Mouse (Mus musculus): ENCODE results near the gene Supt7l. TPM values are rescaled to one million over a fixed set of nuclear protein-coding genes. Genes with fewer than 3 reads are reported as not detected.

The Supt7l gene
- total and polyA plus RNA-seq, 3 experiments = 13.1 to 32.4 (median 30.0) TPM

GRCm38 (mm10) chr5:31485440-31485839 lies 42.2 kb downstream of the Supt7l start, which contains the start of gene 4930548H24Rik:
4930548H24Rik (plus strand) TSS chr5:31485740.
- ATAC-seq (ENCODE audit: extremely low read depth, insufficient number of reproducible peaks, low FRiP score, poor library complexity, severe bottlenecking) = no peak
- TF ChIP-seq POLR2AphosphoS5 (IDR thresholded peaks at IDR 0.05; ENCODE audit: insufficient replicate concordance, low read depth, low read length) (no peak), GATA1 (IDR thresholded peaks at IDR 0.05; ENCODE audit: borderline replicate concordance, low read length) (no peak), TAL1 (conservative IDR thresholded peaks at IDR 0.05; ENCODE audit: low read depth, low read length) (no peak), CTCF (IDR thresholded peaks at IDR 0.05; ENCODE audit: low read depth, low read length) (no peak)
- Histone ChIP-seq H3K9me3 (replicated peaks) (no peaks in the 10 kb centered on the region), H3K4me1 (ENCODE audit: insufficient read depth, low read depth, low read length) (no peaks in the 10 kb centered on the region), H3K27me3 (ENCODE audit: insufficient read depth, low read length) (peaks cover 5% of the 10 kb centered on the region; the same call in 1 of the 2 replicates), H3K36me3 (replicated peaks) (peaks cover 47% of the 10 kb centered on the region), H3K4me3 (ENCODE audit: low read depth, low read length) (no peak within 1 kb of the TSS)
- DNase-seq (ENCODE audit: low spot score) = no peak

GRCm38 (mm10) chr5:31480536-31480935 lies 47.1 kb downstream of the Supt7l start:
- H3K9me3 ChIP-seq (replicated peaks) = no peaks in the 10 kb centered on the region
- TF ChIP-seq POLR2AphosphoS5 (IDR thresholded peaks at IDR 0.05; ENCODE audit: insufficient replicate concordance, low read depth, low read length) = no peak
- no peak for TF ChIP-seq TAL1 (conservative IDR thresholded peaks at IDR 0.05; ENCODE audit: low read depth, low read length)
- no peak for TF ChIP-seq GATA2 (IDR thresholded peaks at IDR 0.05; ENCODE audit: borderline replicate concordance, low read depth, low read length)
- TF ChIP-seq GATA1 (IDR thresholded peaks at IDR 0.05; ENCODE audit: borderline replicate concordance, low read length) = no peak
- TF ChIP-seq CTCF (IDR thresholded peaks at IDR 0.05; ENCODE audit: low read depth, low read length) = no peak
- peaks cover 87% of the 10 kb centered on the region for H3K36me3 ChIP-seq (replicated peaks)
- H3K4me3 ChIP-seq (ENCODE audit: low read depth, low read length) = no peak overlapping the region
- no peaks in the 10 kb centered on the region for H3K4me1 ChIP-seq (ENCODE audit: insufficient read depth, low read depth, low read length)
- DNase-seq (ENCODE audit: low spot score) (no peak), ATAC-seq (ENCODE audit: extremely low read depth, insufficient number of reproducible peaks, low FRiP score, poor library complexity, severe bottlenecking) (no peak)
- H3K27me3 ChIP-seq (ENCODE audit: insufficient read depth, low read length) = no peaks in the 10 kb centered on the region

- Histone ChIP-seq H3K36me3 (replicated peaks) (peaks cover 92% of the 10 kb centered on the region), H3K9me3 (replicated peaks) (peaks cover 4% of the 10 kb centered on the region), H3K27me3 (ENCODE audit: insufficient read depth, low read length) (no peaks in the 10 kb centered on the region), H3K4me3 (ENCODE audit: low read depth, low read length) (no peak overlapping the region), H3K4me1 (ENCODE audit: insufficient read depth, low read depth, low read length) (no peaks in the 10 kb centered on the region)
- peak; percentile 35; the same call in 1 of the 2 replicates for TF ChIP-seq CTCF (IDR thresholded peaks at IDR 0.05; ENCODE audit: low read depth, low read length)
- no peak for TF ChIP-seq GATA2 (IDR thresholded peaks at IDR 0.05; ENCODE audit: borderline replicate concordance, low read depth, low read length)
- no peak for ATAC-seq (ENCODE audit: extremely low read depth, insufficient number of reproducible peaks, low FRiP score, poor library complexity, severe bottlenecking)
- DNase-seq (ENCODE audit: low spot score) = no peak
These were observed 57.3 kb downstream of the Supt7l start for GRCm38 (mm10) chr5:31470334-31470733.

- peaks cover 94% of the 10 kb centered on the region for H3K36me3 ChIP-seq (replicated peaks)
- no peak overlapping the region for H3K4me3 ChIP-seq (ENCODE audit: low read depth, low read length)
- no peak for ATAC-seq (ENCODE audit: extremely low read depth, insufficient number of reproducible peaks, low FRiP score, poor library complexity, severe bottlenecking)
- no peaks in the 10 kb centered on the region for H3K4me1 ChIP-seq (ENCODE audit: insufficient read depth, low read depth, low read length)
- TF ChIP-seq CTCF (IDR thresholded peaks at IDR 0.05; ENCODE audit: low read depth, low read length) (no peak), GATA2 (IDR thresholded peaks at IDR 0.05; ENCODE audit: borderline replicate concordance, low read depth, low read length) (no peak), GATA1 (IDR thresholded peaks at IDR 0.05; ENCODE audit: borderline replicate concordance, low read length) (no peak), TAL1 (conservative IDR thresholded peaks at IDR 0.05; ENCODE audit: low read depth, low read length) (no peak), POLR2AphosphoS5 (IDR thresholded peaks at IDR 0.05; ENCODE audit: insufficient replicate concordance, low read depth, low read length) (no peak)
- peaks cover 4% of the 10 kb centered on the region for H3K9me3 ChIP-seq (replicated peaks)
- no peak for DNase-seq (ENCODE audit: low spot score)
- no peaks in the 10 kb centered on the region for H3K27me3 ChIP-seq (ENCODE audit: insufficient read depth, low read length)
These were observed 57.9 kb downstream of the Supt7l start for GRCm38 (mm10) chr5:31469711-31470110.

- Histone ChIP-seq H3K27me3 (ENCODE audit: insufficient read depth, low read length) (no peaks in the 10 kb centered on the region), H3K4me3 (ENCODE audit: low read depth, low read length) (no peak overlapping the region), H3K36me3 (replicated peaks) (peaks cover 80% of the 10 kb centered on the region), H3K9me3 (replicated peaks) (peaks cover 4% of the 10 kb centered on the region), H3K4me1 (ENCODE audit: insufficient read depth, low read depth, low read length) (no peaks in the 10 kb centered on the region)
- TF ChIP-seq POLR2AphosphoS5 (IDR thresholded peaks at IDR 0.05; ENCODE audit: insufficient replicate concordance, low read depth, low read length) = no peak
- TF ChIP-seq GATA2 (IDR thresholded peaks at IDR 0.05; ENCODE audit: borderline replicate concordance, low read depth, low read length) = no peak
- no peak for TF ChIP-seq GATA1 (IDR thresholded peaks at IDR 0.05; ENCODE audit: borderline replicate concordance, low read length)
- no peak for TF ChIP-seq TAL1 (conservative IDR thresholded peaks at IDR 0.05; ENCODE audit: low read depth, low read length)
- no peak for TF ChIP-seq CTCF (IDR thresholded peaks at IDR 0.05; ENCODE audit: low read depth, low read length)
- ATAC-seq (ENCODE audit: extremely low read depth, insufficient number of reproducible peaks, low FRiP score, poor library complexity, severe bottlenecking) = no peak
- no peak for DNase-seq (ENCODE audit: low spot score)
These were observed 59.8 kb downstream of the Supt7l start for GRCm38 (mm10) chr5:31467798-31468197.

Other genes with a start within 250 kb of the Supt7l start
- 19.0 and 21.5 TPM in 2 replicates for gene Ift172, start 236.7 kb downstream of the Supt7l start, total RNA-seq (2014; fragmentation: Nextera tagmentation)
- 24.2 and 24.3 TPM in 2 replicates for gene Ift172, start 236.7 kb downstream of the Supt7l start, total RNA-seq (2017)
- 32.5 and 37.8 TPM in 2 replicates for gene Ift172, start 236.7 kb downstream of the Supt7l start, polyA plus RNA-seq (2012)
- not detected in 2 replicates for gene Fndc4, start 231.7 kb downstream of the Supt7l start, total RNA-seq (2014; fragmentation: Nextera tagmentation)
- gene Fndc4, start 231.7 kb downstream of the Supt7l start, total RNA-seq (2017) = 0.38 TPM in 1 of 2 replicates, not detected in the other
- gene Fndc4, start 231.7 kb downstream of the Supt7l start, polyA plus RNA-seq (2012) = not detected in 2 replicates
- 0.23 TPM in 1 of 2 replicates, not detected in the other for gene Gckr, start 230.4 kb downstream of the Supt7l start, total RNA-seq (2014; fragmentation: Nextera tagmentation)
- 0.05 and 0.23 TPM in 2 replicates for gene Gckr, start 230.4 kb downstream of the Supt7l start, total RNA-seq (2017)
- not detected in 2 replicates for gene Gckr, start 230.4 kb downstream of the Supt7l start, polyA plus RNA-seq (2012)
- 33.9 and 35.9 TPM in 2 replicates for gene Zfp512, start 75.4 kb downstream of the Supt7l start, total RNA-seq (2014; fragmentation: Nextera tagmentation)
- 40.8 and 58.4 TPM in 2 replicates for gene Zfp512, start 75.4 kb downstream of the Supt7l start, total RNA-seq (2017)
- 9.0 and 12.4 TPM in 2 replicates for gene Zfp512, start 75.4 kb downstream of the Supt7l start, polyA plus RNA-seq (2012)
- 0.34 TPM in 1 of 2 replicates, not detected in the other for gene 4930548H24Rik, start 42.1 kb downstream of the Supt7l start, total RNA-seq (2014; fragmentation: Nextera tagmentation)
- 0.29 and 0.55 TPM in 2 replicates for gene 4930548H24Rik, start 42.1 kb downstream of the Supt7l start, total RNA-seq (2017)
- gene 4930548H24Rik, start 42.1 kb downstream of the Supt7l start, polyA plus RNA-seq (2012) = not detected in 2 replicates
- 17.3 and 19.6 TPM in 2 replicates for gene Gpn1, start 33.1 kb downstream of the Supt7l start, total RNA-seq (2014; fragmentation: Nextera tagmentation)
- gene Gpn1, start 33.1 kb downstream of the Supt7l start, total RNA-seq (2017) = 33.2 and 34.2 TPM in 2 replicates
- 34.0 and 35.5 TPM in 2 replicates for gene Gpn1, start 33.1 kb downstream of the Supt7l start, polyA plus RNA-seq (2012)
- gene Slc4a1ap, start 812 bp downstream of the Supt7l start, total RNA-seq (2014; fragmentation: Nextera tagmentation) = 46.6 and 51.9 TPM in 2 replicates
- 41.3 and 54.4 TPM in 2 replicates for gene Slc4a1ap, start 812 bp downstream of the Supt7l start, total RNA-seq (2017)
- gene Slc4a1ap, start 812 bp downstream of the Supt7l start, polyA plus RNA-seq (2012) = 17.4 and 20.7 TPM in 2 replicates
- 66.0 and 102 TPM in 2 replicates for gene Mrpl33, start 69.1 kb upstream of the Supt7l start, total RNA-seq (2014; fragmentation: Nextera tagmentation)
- gene Mrpl33, start 69.1 kb upstream of the Supt7l start, total RNA-seq (2017) = 126 and 172 TPM in 2 replicates
- gene Mrpl33, start 69.1 kb upstream of the Supt7l start, polyA plus RNA-seq (2012) = 4.6 and 5.0 TPM in 2 replicates
- gene Rbks, start 169.8 kb upstream of the Supt7l start, total RNA-seq (2014; fragmentation: Nextera tagmentation) = 22.0 and 22.4 TPM in 2 replicates
- gene Rbks, start 169.8 kb upstream of the Supt7l start, total RNA-seq (2017) = 13.9 and 15.7 TPM in 2 replicates
- gene Rbks, start 169.8 kb upstream of the Supt7l start, polyA plus RNA-seq (2012) = 8.3 and 10.0 TPM in 2 replicates
- gene Babam2, start 169.9 kb upstream of the Supt7l start, total RNA-seq (2014; fragmentation: Nextera tagmentation) = 155 and 214 TPM in 2 replicates
- 44.6 and 45.8 TPM in 2 replicates for gene Babam2, start 169.9 kb upstream of the Supt7l start, total RNA-seq (2017)
- 55.1 and 65.0 TPM in 2 replicates for gene Babam2, start 169.9 kb upstream of the Supt7l start, polyA plus RNA-seq (2012)

Measured in G1E (cell line).